Mouse (Mus musculus) heart, embryonic 14.5 days (tissue): ENCODE measurements around the gene H2-Eb2. TPM values are rescaled to one million over a fixed set of nuclear protein-coding genes. Genes with fewer than 3 reads are reported as not detected.

Experiments
- ATAC-seq: fragments of 200-750 bp; cut with Nextera tagmentation; 2 replicates; pipeline ENCODE4 v1.8.0; 2017; ENCODE audit warnings: low read depth, moderate TSS enrichment; ENCODE audit not compliant: insufficient number of reproducible peaks, insufficient read depth, low FRiP score
- H3K27ac ChIP-seq, 2 experiments: fragments of 200-500 bp in 1 of 2; fragments of 300-500 bp in 1 of 2; sonication (generic) in 1 of 2; replicated peaks in 1 of 2; 2 replicates each; pipeline ENCODE4 v1.5.1; 2012 to 2014; ENCODE audit warnings: low read depth in 2 of 2, low read length in 2 of 2, control low read depth in 1 of 2, mild to moderate bottlenecking in 1 of 2, mixed read lengths in 1 of 2; ENCODE audit not compliant: control insufficient read depth in 1 of 2, insufficient read depth in 1 of 2
- H3K27me3 ChIP-seq: fragments of 300-500 bp; sonication (generic); 2 replicates; pipeline ENCODE4 v1.6.1; 2014; ENCODE audit warnings: mild to moderate bottlenecking, low read length, control low read depth; ENCODE audit not compliant: control insufficient read depth, insufficient read depth
- H3K36me3 ChIP-seq: fragments of 300-500 bp; sonication (generic); 2 replicates; pipeline ENCODE4 v1.6.1; 2014; ENCODE audit warnings: mild to moderate bottlenecking, control low read depth, low read length, mixed read lengths; ENCODE audit not compliant: control insufficient read depth, insufficient read depth
- H3K4me1 ChIP-seq, 2 experiments: fragments of 200-500 bp in 1 of 2; fragments of 300-500 bp in 1 of 2; sonication (generic) in 1 of 2; 2 replicates each; pipeline ENCODE4 v1.6.1; 2012 to 2014; ENCODE audit warnings: low read length in 2 of 2, control low read depth in 1 of 2, mixed read lengths in 1 of 2; ENCODE audit not compliant: control insufficient read depth in 2 of 2, insufficient read depth in 2 of 2
- H3K4me2 ChIP-seq: fragments of 300-500 bp; sonication (generic); 2 replicates; pipeline ENCODE4 v1.6.1; 2014; ENCODE audit warnings: mild to moderate bottlenecking, low read length
- H3K4me3 ChIP-seq, 2 experiments: fragments of 200-500 bp in 1 of 2; fragments of 300-500 bp in 1 of 2; sonication (generic) in 1 of 2; 2 replicates each; pipeline ENCODE4 v1.5.1; 2012 to 2014; ENCODE audit warnings: low read length in 2 of 2, mild to moderate bottlenecking in 2 of 2, control low read depth in 1 of 2, low read depth in 1 of 2, moderate library complexity in 1 of 2; ENCODE audit not compliant: control insufficient read depth in 1 of 2, insufficient read depth in 1 of 2
- H3K9ac ChIP-seq: fragments of 300-500 bp; sonication (generic); 2 replicates; pipeline ENCODE4 v1.6.1; 2014; ENCODE audit warnings: mild to moderate bottlenecking, low read length
- H3K9me3 ChIP-seq: fragments of 300-500 bp; sonication (generic); 2 replicates; pipeline ENCODE4 v1.6.1; 2016; ENCODE audit warnings: low read length, control low read depth; ENCODE audit not compliant: control insufficient read depth
- WGBS: fragments of 180-500 bp; shearing (Covaris S2); extraction: QIAGEN DNeasy Blood & Tissue Kit; methylation state at CpG from one replicate; pipeline ENCODE4 v1.1.7; 2014; 5-methylcytosine and 5-hydroxymethylcytosine counted together
- polyA plus RNA-seq: library from polyadenylated mRNA; unstranded; fragments of >200 nt; fragmentation: Nextera tagmentation; extraction: Ambion mirVana; gene quantifications from 2 replicates; pipeline ENCODE4 v1.2.1, GENCODE M21; 2014

Gene H2-Eb2
- polyA plus RNA-seq, 1 experiment from 2014 or later: not detected

- H3K4me3 ChIP-seq: no peak overlapping the region
- no peak for ATAC-seq
- H3K9ac ChIP-seq: no peak overlapping the region
- H3K9me3 ChIP-seq: no peaks in the 10 kb centered on the region
- H3K36me3 ChIP-seq: no peaks in the 10 kb centered on the region
- H3K4me2 ChIP-seq: no peak overlapping the region
- 47% methylated on average over 6 of the region's 6 CpGs for WGBS
- no peaks in the 10 kb centered on the region for H3K4me1 ChIP-seq
- no peak overlapping the region for H3K27ac ChIP-seq
- no peaks in the 10 kb centered on the region for H3K27me3 ChIP-seq
Observed at GRCm38 (mm10) chr17:34377450-34378209, 52.2 kb downstream of the H2-Eb2 start.

- no peaks in the 10 kb centered on the region for H3K4me1 ChIP-seq
- no peak overlapping the region for H3K4me3 ChIP-seq
- no peaks in the 10 kb centered on the region for H3K27me3 ChIP-seq
- WGBS: 62% methylated on average over 2 of the region's 2 CpGs
- no peaks in the 10 kb centered on the region for H3K36me3 ChIP-seq
- no peak overlapping the region for H3K27ac ChIP-seq
- no peak overlapping the region for H3K4me2 ChIP-seq
- no peak for ATAC-seq
- no peaks in the 10 kb centered on the region for H3K9me3 ChIP-seq
- no peak overlapping the region for H3K9ac ChIP-seq
Observed at GRCm38 (mm10) chr17:34378716-34379115, 53.3 kb downstream of the H2-Eb2 start.

- Histone ChIP-seq H3K36me3 (no peaks in the 10 kb centered on the region), H3K4me3 (no peak overlapping the region), H3K4me1 (no peaks in the 10 kb centered on the region), H3K9ac (no peak overlapping the region), H3K27ac (no peak overlapping the region), H3K27me3 (no peaks in the 10 kb centered on the region), H3K4me2 (no peak overlapping the region), H3K9me3 (no peaks in the 10 kb centered on the region)
- WGBS: 75% methylated on average over 7 of the region's 7 CpGs
- ATAC-seq: no peak
Observed at GRCm38 (mm10) chr17:34379451-34379850, 54.0 kb downstream of the H2-Eb2 start.

GRCm38 (mm10) chr17:34381876-34382275 is 56.4 kb downstream of the H2-Eb2 start:
- Histone ChIP-seq H3K27ac (no peak overlapping the region), H3K27me3 (no peaks in the 10 kb centered on the region), H3K9ac (no peak overlapping the region), H3K4me2 (no peak overlapping the region), H3K36me3 (no peaks in the 10 kb centered on the region), H3K4me3 (no peak overlapping the region), H3K4me1 (no peaks in the 10 kb centered on the region), H3K9me3 (no peaks in the 10 kb centered on the region)
- WGBS: 67% methylated on average over 11 of the region's 11 CpGs
- no peak for ATAC-seq

GRCm38 (mm10) chr17:34383212-34383611 is 57.7 kb downstream of the H2-Eb2 start:
- Histone ChIP-seq H3K4me3 (no peak overlapping the region), H3K36me3 (no peaks in the 10 kb centered on the region), H3K4me1 (no peaks in the 10 kb centered on the region), H3K27me3 (no peaks in the 10 kb centered on the region), H3K9ac (no peak overlapping the region), H3K4me2 (no peak overlapping the region), H3K9me3 (no peaks in the 10 kb centered on the region), H3K27ac (no peak overlapping the region)
- 68% methylated on average over 7 of the region's 7 CpGs for WGBS
- no peak for ATAC-seq

- no peak overlapping the region for H3K4me3 ChIP-seq
- no peak for ATAC-seq
- WGBS: 58% methylated on average over 3 of the region's 3 CpGs
- H3K9me3 ChIP-seq: no peaks in the 10 kb centered on the region
- no peak overlapping the region for H3K4me2 ChIP-seq
- H3K4me1 ChIP-seq: no peaks in the 10 kb centered on the region
- no peak overlapping the region for H3K27ac ChIP-seq
- H3K9ac ChIP-seq: no peak overlapping the region
- no peaks in the 10 kb centered on the region for H3K36me3 ChIP-seq
- H3K27me3 ChIP-seq: no peaks in the 10 kb centered on the region
Observed at GRCm38 (mm10) chr17:34384699-34385098, 59.2 kb downstream of the H2-Eb2 start.

- Histone ChIP-seq H3K9ac (no peak overlapping the region), H3K4me3 (no peak overlapping the region), H3K4me1 (no peaks in the 10 kb centered on the region), H3K36me3 (no peaks in the 10 kb centered on the region), H3K4me2 (no peak overlapping the region), H3K27me3 (no peaks in the 10 kb centered on the region), H3K9me3 (no peaks in the 10 kb centered on the region), H3K27ac (no peak overlapping the region)
- ATAC-seq: no peak
- 68% methylated on average over 2 of the region's 2 CpGs for WGBS
Observed at GRCm38 (mm10) chr17:34386656-34387055, 61.2 kb downstream of the H2-Eb2 start.

GRCm38 (mm10) chr17:34388513-34388912 is 63.0 kb downstream of the H2-Eb2 start:
- Histone ChIP-seq H3K9me3 (no peaks in the 10 kb centered on the region), H3K27me3 (no peaks in the 10 kb centered on the region), H3K36me3 (no peaks in the 10 kb centered on the region), H3K4me2 (no peak overlapping the region), H3K27ac (no peak overlapping the region), H3K4me1 (no peaks in the 10 kb centered on the region), H3K4me3 (no peak overlapping the region), H3K9ac (no peak overlapping the region)
- ATAC-seq: no peak
- WGBS: 25% methylated on average over 4 of the region's 4 CpGs
